Mouse (Mus musculus) liver, embryonic 13.5 days (tissue): ENCODE results near the gene Vps35l. TPM values are rescaled to one million over a fixed set of nuclear protein-coding genes. Genes with fewer than 3 reads are reported as not detected.

ENCODE experiments used
- ATAC-seq: fragments of 200-750 bp; cut with Nextera tagmentation; 2 replicates; pipeline ENCODE4 v1.8.0; 2017; ENCODE audit warnings: low read depth, mild to moderate bottlenecking, moderate number of reproducible peaks, moderate library complexity
- DNase-seq: peaks from one replicate; pipeline ENCODE4 v3.0.0; 2022
- H3K27ac ChIP-seq: fragments of 300-500 bp; sonication (generic); 2 replicates; pipeline ENCODE4 v1.5.1; 2015; ENCODE audit warnings: moderate library complexity, mild to moderate bottlenecking, inconsistent platforms
- H3K27me3 ChIP-seq: fragments of 300-500 bp; sonication (generic); 2 replicates; pipeline ENCODE4 v1.6.1; 2015; ENCODE audit warnings: mild to moderate bottlenecking, inconsistent platforms
- H3K36me3 ChIP-seq: fragments of 300-500 bp; sonication (generic); 2 replicates; pipeline ENCODE4 v1.6.1; 2015; ENCODE audit warnings: mild to moderate bottlenecking, inconsistent platforms
- H3K4me1 ChIP-seq: fragments of 300-500 bp; sonication (generic); replicated peaks from 2 replicates; pipeline ENCODE4 v1.6.1; 2015; ENCODE audit warnings: inconsistent platforms
- H3K4me2 ChIP-seq: fragments of 300-500 bp; sonication (generic); 2 replicates; pipeline ENCODE4 v1.6.1; 2015; ENCODE audit warnings: inconsistent platforms, mild to moderate bottlenecking, moderate library complexity
- H3K4me3 ChIP-seq: fragments of 300-500 bp; sonication (generic); replicated peaks from 2 replicates; pipeline ENCODE4 v1.5.1; 2015; ENCODE audit warnings: mild to moderate bottlenecking, inconsistent platforms
- H3K9ac ChIP-seq: fragments of 300-500 bp; sonication (generic); 2 replicates; pipeline ENCODE4 v1.6.1; 2015; ENCODE audit warnings: mild to moderate bottlenecking, inconsistent platforms
- H3K9me3 ChIP-seq: fragments of 300-500 bp; sonication (generic); replicated peaks from 2 replicates; pipeline ENCODE4 v1.6.1; 2016; ENCODE audit warnings: inconsistent platforms
- WGBS: fragments of 180-500 bp; shearing (Covaris S2); methylation state at CpG from one replicate; pipeline ENCODE4 v1.1.7; 2015; ENCODE audit not compliant: insufficient replicate concordance; 5-methylcytosine and 5-hydroxymethylcytosine counted together
- polyA plus RNA-seq: library from polyadenylated mRNA; unstranded; fragments of >200 nt; fragmentation: Nextera tagmentation; extraction: Ambion mirVana; gene quantifications from 2 replicates; pipeline ENCODE4 v1.2.1, GENCODE M21; 2015

The Vps35l gene
- polyA plus RNA-seq, 1 experiment from 2014 or later: 37.6 TPM

- H3K4me3 ChIP-seq: no peak overlapping the region
- no peaks in the 10 kb centered on the region for H3K27me3 ChIP-seq
- H3K4me2 ChIP-seq: no peak overlapping the region
- peaks cover 45% of the 10 kb centered on the region for H3K36me3 ChIP-seq
- no peak for DNase-seq
- WGBS: 72% methylated on average over 6 of the region's 6 CpGs
- H3K27ac ChIP-seq: no peak overlapping the region
- H3K9ac ChIP-seq: no peak overlapping the region
- H3K9me3 ChIP-seq: no peaks in the 10 kb centered on the region
- ATAC-seq: no peak
- H3K4me1 ChIP-seq: peaks cover 3% of the 10 kb centered on the region
Measured at GRCm38 (mm10) chr7:118778561-118778960, 38.5 kb downstream of the Vps35l start.

GRCm38 (mm10) chr7:118783305-118784001 is 43.4 kb downstream of the Vps35l start:
- ATAC-seq (no peak), DNase-seq (no peak)
- no peak overlapping the region for H3K9ac ChIP-seq
- H3K27me3 ChIP-seq: no peaks in the 10 kb centered on the region
- peaks cover 24% of the 10 kb centered on the region for H3K36me3 ChIP-seq
- no peak overlapping the region for H3K4me2 ChIP-seq
- no peak overlapping the region for H3K4me3 ChIP-seq
- WGBS: 78% methylated on average over 11 of the region's 11 CpGs
- H3K4me1 ChIP-seq: no peaks in the 10 kb centered on the region
- no peak overlapping the region for H3K27ac ChIP-seq
- no peaks in the 10 kb centered on the region for H3K9me3 ChIP-seq

GRCm38 (mm10) chr7:118786091-118786490 is 46.1 kb downstream of the Vps35l start:
- WGBS: 77% methylated on average over 6 of the region's 6 CpGs
- H3K4me3 ChIP-seq: no peak overlapping the region

GRCm38 (mm10) chr7:118787326-118787725 is 47.3 kb downstream of the Vps35l start:
- H3K4me2 ChIP-seq: no peak overlapping the region
- H3K36me3 ChIP-seq: peaks cover 19% of the 10 kb centered on the region; the same call in 1 of the 2 replicates
- ATAC-seq: no peak
- 79% methylated on average over 5 of the region's 5 CpGs for WGBS
- H3K9me3 ChIP-seq: no peaks in the 10 kb centered on the region
- H3K27me3 ChIP-seq: no peaks in the 10 kb centered on the region
- no peak for DNase-seq
- no peak overlapping the region for H3K4me3 ChIP-seq
- H3K9ac ChIP-seq: no peak overlapping the region
- H3K27ac ChIP-seq: no peak overlapping the region
- no peaks in the 10 kb centered on the region for H3K4me1 ChIP-seq

More at GRCm38 (mm10) chr7:118786091-118786490, 46.1 kb downstream of the Vps35l start:
- Histone ChIP-seq H3K4me2 (no peak overlapping the region), H3K4me1 (no peaks in the 10 kb centered on the region), H3K36me3 (peaks cover 11% of the 10 kb centered on the region; the same call in 1 of the 2 replicates), H3K27me3 (no peaks in the 10 kb centered on the region), H3K9ac (no peak overlapping the region), H3K27ac (no peak overlapping the region), H3K9me3 (no peaks in the 10 kb centered on the region)
- no peak for ATAC-seq
- DNase-seq: no peak

GRCm38 (mm10) chr7:118788481-118788880 is 48.5 kb downstream of the Vps35l start:
- ATAC-seq: no peak
- Histone ChIP-seq H3K36me3 (peaks cover 20% of the 10 kb centered on the region; the same call in 1 of the 2 replicates), H3K27me3 (no peaks in the 10 kb centered on the region), H3K27ac (no peak overlapping the region), H3K9me3 (no peaks in the 10 kb centered on the region), H3K4me3 (no peak overlapping the region), H3K4me1 (no peaks in the 10 kb centered on the region), H3K9ac (no peak overlapping the region), H3K4me2 (no peak overlapping the region)
- 69% methylated on average over 7 of the region's 7 CpGs for WGBS
- DNase-seq: no peak

GRCm38 (mm10) chr7:118790292-118790691 is 50.3 kb downstream of the Vps35l start:
- Histone ChIP-seq H3K9me3 (no peaks in the 10 kb centered on the region), H3K27ac (no peak overlapping the region), H3K36me3 (peaks cover 24% of the 10 kb centered on the region), H3K4me2 (no peak overlapping the region), H3K4me3 (no peak overlapping the region), H3K4me1 (no peaks in the 10 kb centered on the region), H3K9ac (no peak overlapping the region), H3K27me3 (no peaks in the 10 kb centered on the region)
- DNase-seq: no peak
- no peak for ATAC-seq
- WGBS: 63% methylated on average over 5 of the region's 5 CpGs

- DNase-seq (no peak), ATAC-seq (no peak)
- no peak overlapping the region for H3K27ac ChIP-seq
- H3K4me2 ChIP-seq: no peak overlapping the region
- H3K27me3 ChIP-seq: no peaks in the 10 kb centered on the region
- no peak overlapping the region for H3K4me3 ChIP-seq
- peaks cover 31% of the 10 kb centered on the region for H3K36me3 ChIP-seq
- 0 out of 2 replicates have a peak, but pooled peaks cover 3% of the 10 kb centered on the region for H3K4me1 ChIP-seq
- H3K9ac ChIP-seq: no peak overlapping the region
- WGBS: 78% methylated on average over 8 of the region's 8 CpGs
- H3K9me3 ChIP-seq: no peaks in the 10 kb centered on the region
Measured at GRCm38 (mm10) chr7:118793899-118794298, 53.9 kb downstream of the Vps35l start.

- H3K36me3 ChIP-seq: peaks cover 36% of the 10 kb centered on the region
- H3K4me1 ChIP-seq: 0 out of 2 replicates have a peak, but pooled peaks cover 3% of the 10 kb centered on the region
- DNase-seq: no peak
- ATAC-seq: no peak
- H3K9me3 ChIP-seq: no peaks in the 10 kb centered on the region
- H3K27me3 ChIP-seq: no peaks in the 10 kb centered on the region
- H3K4me2 ChIP-seq: no peak overlapping the region
- no peak overlapping the region for H3K9ac ChIP-seq
- no peak overlapping the region for H3K27ac ChIP-seq
- 83% methylated on average over 8 of the region's 8 CpGs for WGBS
- no peak overlapping the region for H3K4me3 ChIP-seq
Measured at GRCm38 (mm10) chr7:118795779-118796178, 55.8 kb downstream of the Vps35l start.

- H3K27ac ChIP-seq: no peak overlapping the region
- no peak for ATAC-seq
Measured at GRCm38 (mm10) chr7:118796838-118797237, 56.8 kb downstream of the Vps35l start.

GRCm38 (mm10) chr7:118797600-118797999 is 57.6 kb downstream of the Vps35l start:
- Histone ChIP-seq H3K36me3 (peaks cover 32% of the 10 kb centered on the region), H3K4me1 (0 out of 2 replicates have a peak, but pooled peaks cover 3% of the 10 kb centered on the region), H3K9me3 (no peaks in the 10 kb centered on the region), H3K27me3 (no peaks in the 10 kb centered on the region), H3K4me2 (no peak overlapping the region), H3K4me3 (no peak overlapping the region), H3K27ac (no peak overlapping the region), H3K9ac (no peak overlapping the region)
- 51% methylated on average over 7 of the region's 7 CpGs for WGBS
- no peak for ATAC-seq
- DNase-seq: no peak

More at GRCm38 (mm10) chr7:118796838-118797237, 56.8 kb downstream of the Vps35l start:
- H3K36me3 ChIP-seq: peaks cover 33% of the 10 kb centered on the region
- 0 out of 2 replicates have a peak, but pooled peaks cover 3% of the 10 kb centered on the region for H3K4me1 ChIP-seq
- WGBS: 75% methylated on average over 9 of the region's 9 CpGs
- H3K4me3 ChIP-seq: no peak overlapping the region
- H3K4me2 ChIP-seq: no peak overlapping the region
- no peak overlapping the region for H3K9ac ChIP-seq
- no peaks in the 10 kb centered on the region for H3K9me3 ChIP-seq
- DNase-seq: no peak
- no peaks in the 10 kb centered on the region for H3K27me3 ChIP-seq

- Histone ChIP-seq H3K36me3 (peaks cover 30% of the 10 kb centered on the region), H3K4me2 (no peak overlapping the region), H3K4me1 (peaks cover 4% of the 10 kb centered on the region; the same call in 1 of the 2 replicates), H3K9me3 (no peaks in the 10 kb centered on the region), H3K27me3 (no peaks in the 10 kb centered on the region), H3K4me3 (no peak overlapping the region), H3K27ac (no peak overlapping the region), H3K9ac (no peak overlapping the region)
- WGBS: 20% methylated on average over 6 of the region's 6 CpGs
- DNase-seq (no peak), ATAC-seq (no peak)
Measured at GRCm38 (mm10) chr7:118798105-118798570, 58.1 kb downstream of the Vps35l start.
